9 mouse cellular contexts compared by ENCODE assay signal in the genomic region with DNA sequence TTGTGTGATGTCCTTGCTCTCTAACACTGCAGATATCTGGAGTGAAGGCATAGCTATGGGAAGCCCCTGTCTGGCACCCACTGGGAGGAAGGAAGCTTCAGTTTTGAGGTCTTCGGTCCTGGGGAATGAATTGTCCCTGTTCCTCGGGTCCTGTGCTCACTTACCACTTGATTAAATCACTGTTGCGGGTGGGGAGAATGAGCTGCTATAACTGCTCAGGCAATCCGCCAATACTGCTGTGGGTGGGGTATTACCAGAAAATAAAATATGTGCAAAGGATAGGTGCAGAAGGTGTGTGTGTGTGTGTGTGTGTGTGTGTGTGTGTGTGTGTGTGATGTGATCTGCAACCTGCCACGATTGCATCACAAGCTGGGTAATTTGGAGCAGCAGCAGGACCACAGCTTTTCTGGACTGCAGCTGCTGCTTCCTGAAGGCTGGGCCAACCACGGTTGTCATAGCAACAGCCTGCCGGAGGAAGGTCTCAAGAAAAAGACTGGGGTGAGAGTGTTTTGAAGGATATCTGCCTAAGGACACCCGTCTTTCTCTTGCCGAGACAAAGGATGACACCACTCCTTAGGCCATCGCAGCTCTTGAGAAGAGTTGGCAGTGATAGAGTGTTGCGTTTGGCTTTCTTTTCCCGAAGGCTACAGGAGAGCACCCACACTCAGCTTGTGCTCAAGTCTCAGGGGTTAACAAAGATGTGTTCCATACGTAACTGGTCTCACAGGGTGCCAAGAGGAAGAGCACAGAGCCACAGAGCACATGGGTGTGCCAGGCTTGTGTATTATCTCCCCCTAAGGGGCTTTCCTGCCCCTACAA. TPM values are rescaled to one million over a fixed set of nuclear protein-coding genes. Genes with fewer than 3 reads are reported as not detected.
DNase-seq lines count a peak whose midpoint lies in the region; ATAC-seq lines count a peak whose summit lies in the region.
"Had no signal": no experiment of that assay in that cellular context is flagged by ENCODE, and none has a peak within 500 bp of the region (broad histone marks: within the 10 kb centered on the region; RNA-seq: fewer than 3 reads in every experiment).

No protein-coding gene starts in this region.

- no peaks in the 10 kb centered on the region for H3K36me3 ChIP-seq in embryonic facial prominence, embryonic 15.5 days
- no peaks in the 10 kb centered on the region for H3K36me3 ChIP-seq in midbrain, embryonic 12.5 days

- peaks cover 13% of the 10 kb centered on the region for H3K4me1 ChIP-seq in embryonic facial prominence, embryonic 15.5 days
- peaks cover 27% of the 10 kb centered on the region for H3K4me1 ChIP-seq in midbrain, embryonic 12.5 days

- peak; percentile 59; the same call in 1 of the 2 replicates for ATAC-seq in embryonic facial prominence, embryonic 15.5 days (ENCODE audit: insufficient number of reproducible peaks, low FRiP score, low TSS enrichment, low read depth)
- ATAC-seq in midbrain, embryonic 12.5 days (ENCODE audit: low FRiP score, low read depth), result peak; percentile 70

- H3K27me3 ChIP-seq in embryonic facial prominence, embryonic 15.5 days, result no peaks in the 10 kb centered on the region; the same call in 1 of the 2 replicates
- no peaks in the 10 kb centered on the region for H3K27me3 ChIP-seq in midbrain, embryonic 12.5 days

- no peak overlapping the region for H3K4me3 ChIP-seq in embryonic facial prominence, embryonic 15.5 days (replicated peaks)
- H3K4me3 ChIP-seq in midbrain, embryonic 12.5 days, result no peak overlapping the region

- 18% methylated on average over 13 of the region's 13 CpGs for WGBS in embryonic facial prominence, embryonic 15.5 days
- 14% methylated on average over 13 of the region's 13 CpGs for WGBS in midbrain, embryonic 12.5 days

- no peak overlapping the region for H3K27ac ChIP-seq in embryonic facial prominence, embryonic 15.5 days (replicated peaks)
- H3K27ac ChIP-seq in midbrain, embryonic 12.5 days (replicated peaks), result peak overlapping the region; percentile 85

- H3K9ac ChIP-seq in embryonic facial prominence, embryonic 15.5 days, result no peak overlapping the region
- H3K9ac ChIP-seq in midbrain, embryonic 12.5 days (replicated peaks), result peak overlapping the region; percentile 2

- H3K9me3 ChIP-seq in embryonic facial prominence, embryonic 15.5 days (replicated peaks), result no peaks in the 10 kb centered on the region
- no peaks in the 10 kb centered on the region for H3K9me3 ChIP-seq in midbrain, embryonic 12.5 days

- peak; percentile 39 for DNase-seq in adrenal gland, postnatal 14 days
- DNase-seq in adrenal gland, adult 2 months, result no peak
- DNase-seq in CD8-positive naive resting alpha-beta T cell, adult 2 months (ENCODE audit: low read depth in 2 of 2, low spot score in 2 of 2), result peak; percentile 30 to 37
- peak; percentile 40 for DNase-seq in induced T-regulatory cell, adult 2 months (ENCODE audit: low read depth)
- DNase-seq in thymus, postnatal 0 days (ENCODE audit: low spot score), result peak; percentile 49
- no peak for DNase-seq in testis, postnatal 10 days (ENCODE audit: low spot score)

- no peak overlapping the region for H3K4me2 ChIP-seq in embryonic facial prominence, embryonic 15.5 days (replicated peaks)
- peak overlapping the region; percentile 36 for H3K4me2 ChIP-seq in midbrain, embryonic 12.5 days (replicated peaks)

RNA-seq across cellular contexts. Expression of gene Ccdc177, which starts 23.8 kb away (rescaled TPM):
- total RNA-seq in adrenal gland, postnatal 14 days (2021), result not detected in 2 replicates
- total RNA-seq in adrenal gland, adult 2 months (2021), result under 1 TPM in 1 of 2 experiments, not detected in 1; 0.07 TPM
- not detected in 2 replicates for polyA plus RNA-seq in adrenal gland, adult 2 months (2012; rRNA removed)
- 0.13 and 0.17 TPM in 2 replicates for polyA plus RNA-seq in embryonic facial prominence, embryonic 15.5 days (2015; fragmentation: Nextera tagmentation; extraction: Ambion mirVana)
- polyA plus RNA-seq in midbrain, embryonic 12.5 days (2016; fragmentation: Nextera tagmentation; extraction: Ambion mirVana), result 7.8 and 9.7 TPM in 2 replicates
- polyA plus RNA-seq in thymus, postnatal 0 days (2015; fragmentation: Nextera tagmentation; extraction: Ambion mirVana), result 0.03 TPM in 1 of 2 replicates, not detected in the other
- polyA plus RNA-seq: heart, postnatal 0 days had no signal

RNA-seq across cellular contexts. Expression of gene Plekhd1, which starts 44.3 kb away (rescaled TPM):
- 0.60 TPM in 1 of 2 replicates, not detected in the other for total RNA-seq in adrenal gland, postnatal 14 days (2021)
- total RNA-seq in adrenal gland, adult 2 months (2021), result not detected
- polyA plus RNA-seq in adrenal gland, adult 2 months (2012; rRNA removed), result 0.10 TPM in 1 of 2 replicates, not detected in the other
- polyA plus RNA-seq in embryonic facial prominence, embryonic 15.5 days (2015; fragmentation: Nextera tagmentation; extraction: Ambion mirVana), result 0.32 and 0.39 TPM in 2 replicates
- 3.3 and 4.4 TPM in 2 replicates for polyA plus RNA-seq in midbrain, embryonic 12.5 days (2016; fragmentation: Nextera tagmentation; extraction: Ambion mirVana)
- 0.08 and 0.16 TPM in 2 replicates for polyA plus RNA-seq in thymus, postnatal 0 days (2015; fragmentation: Nextera tagmentation; extraction: Ambion mirVana)

RNA-seq across cellular contexts. Expression of gene Susd6, which starts 53.6 kb away (rescaled TPM):
- 47.4 and 49.9 TPM in 2 replicates for total RNA-seq in adrenal gland, postnatal 14 days (2021)
- 10 to 100 TPM; 50.4 to 57.8 TPM for total RNA-seq in adrenal gland, adult 2 months (2021)
- 61.5 and 62.6 TPM in 2 replicates for polyA plus RNA-seq in adrenal gland, adult 2 months (2012; rRNA removed)
- polyA plus RNA-seq in embryonic facial prominence, embryonic 15.5 days (2015; fragmentation: Nextera tagmentation; extraction: Ambion mirVana), result 18.5 and 18.6 TPM in 2 replicates
- 22.3 and 23.5 TPM in 2 replicates for polyA plus RNA-seq in midbrain, embryonic 12.5 days (2016; fragmentation: Nextera tagmentation; extraction: Ambion mirVana)
- 21.0 and 21.1 TPM in 2 replicates for polyA plus RNA-seq in thymus, postnatal 0 days (2015; fragmentation: Nextera tagmentation; extraction: Ambion mirVana)

Comparison
In these comparisons a context has a peak if more than half of its experiments do, and no peak if none do; other contexts are left out.
1. DNase-seq: peak in adrenal gland, postnatal 14 days (single experiment), CD8-positive naive resting alpha-beta T cell, adult 2 months (2 of 2), induced T-regulatory cell, adult 2 months (single experiment) and thymus, postnatal 0 days (single experiment); none in adrenal gland, adult 2 months (single experiment) and testis, postnatal 10 days (single experiment).